Mouse (Mus musculus) forebrain, embryonic 13.5 days (tissue): ENCODE data around the gene Ccdc86. TPM values are rescaled to one million over a fixed set of nuclear protein-coding genes. Genes with fewer than 3 reads are reported as not detected.

ENCODE experiments used
- ATAC-seq: fragments of 200-750 bp; cut with Nextera tagmentation; 2 replicates; pipeline ENCODE4 v1.8.0; 2017
- H3K27ac ChIP-seq: fragments of 300-500 bp; sonication (generic); 2 replicates; pipeline ENCODE4 v1.5.1; 2015; ENCODE audit warnings: inconsistent platforms, mild to moderate bottlenecking, moderate library complexity
- H3K27me3 ChIP-seq: fragments of 300-500 bp; sonication (generic); 2 replicates; pipeline ENCODE4 v1.6.1; 2015; ENCODE audit warnings: mild to moderate bottlenecking, inconsistent platforms
- H3K36me3 ChIP-seq: fragments of 300-500 bp; sonication (generic); 2 replicates; pipeline ENCODE4 v1.6.1; 2015; ENCODE audit warnings: mild to moderate bottlenecking, inconsistent platforms; ENCODE audit not compliant: poor library complexity, severe bottlenecking
- H3K4me1 ChIP-seq: fragments of 300-500 bp; sonication (generic); 2 replicates; pipeline ENCODE4 v1.6.1; 2015; ENCODE audit warnings: inconsistent platforms
- H3K4me2 ChIP-seq: fragments of 300-500 bp; sonication (generic); 2 replicates; pipeline ENCODE4 v1.6.1; 2015; ENCODE audit warnings: inconsistent platforms, mild to moderate bottlenecking, moderate library complexity
- H3K4me3 ChIP-seq: fragments of 300-500 bp; sonication (generic); 2 replicates; pipeline ENCODE4 v1.5.1; 2015; ENCODE audit warnings: mild to moderate bottlenecking, inconsistent platforms
- H3K9ac ChIP-seq: fragments of 300-500 bp; sonication (generic); 2 replicates; pipeline ENCODE4 v1.6.1; 2015; ENCODE audit warnings: mild to moderate bottlenecking, inconsistent platforms
- H3K9me3 ChIP-seq: fragments of 300-500 bp; sonication (generic); replicated peaks from 2 replicates; pipeline ENCODE4 v1.6.1; 2016; ENCODE audit warnings: inconsistent platforms
- WGBS: fragments of 180-500 bp; shearing (Covaris S2); methylation state at CpG from one replicate; pipeline ENCODE4 v1.1.7; 2015; 5-methylcytosine and 5-hydroxymethylcytosine counted together
- polyA plus RNA-seq: library from polyadenylated mRNA; unstranded; fragments of >200 nt; fragmentation: Nextera tagmentation; extraction: Ambion mirVana; gene quantifications from 2 replicates; pipeline ENCODE4 v1.2.1, GENCODE M21; 2015

Ccdc86 gene
- polyA plus RNA-seq, 1 experiment from 2014 or later, result 21.2 TPM

DNA sequence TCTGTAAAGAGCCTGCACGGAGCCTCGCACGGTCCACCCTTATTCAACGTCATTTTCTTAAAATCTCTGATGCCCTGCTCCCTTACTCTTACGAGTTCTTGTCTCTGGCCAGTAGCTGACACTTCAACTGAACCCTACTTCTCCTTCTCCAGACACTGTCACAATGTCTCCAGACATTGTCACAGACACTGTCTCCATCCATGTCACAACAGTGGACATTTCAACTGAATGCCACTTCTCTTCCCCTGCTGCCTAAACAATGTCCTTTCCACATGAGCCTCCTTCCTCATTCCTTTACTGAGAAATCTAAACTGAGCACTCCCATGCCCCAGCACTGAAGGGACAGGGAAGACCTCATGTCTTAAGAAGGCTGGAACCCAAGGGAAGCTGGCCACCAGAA, 1.8 kb downstream of the Ccdc86 start:
- no peak for ATAC-seq
- H3K4me2 ChIP-seq, result peak overlapping the region; percentile 100
- whole genome bisulfite sequencing, result 90% methylated on average over 5 of the region's 5 CpGs
- peak overlapping the region; percentile 79 for H3K4me3 ChIP-seq
- peak overlapping the region; percentile 88 for H3K9ac ChIP-seq
- H3K9me3 ChIP-seq, result no peaks in the 10 kb centered on the region
- H3K27me3 ChIP-seq, result no peaks in the 10 kb centered on the region
- H3K4me1 ChIP-seq, result peaks cover 28% of the 10 kb centered on the region
- H3K36me3 ChIP-seq, result peaks cover 41% of the 10 kb centered on the region
- no peak overlapping the region for H3K27ac ChIP-seq

- Histone ChIP-seq H3K27me3 (no peaks in the 10 kb centered on the region), H3K9me3 (no peaks in the 10 kb centered on the region), H3K4me2 (peak overlapping the region; percentile 100), H3K4me1 (peaks cover 32% of the 10 kb centered on the region), H3K4me3 (0 out of 2 replicates have a peak overlapping the region, but pooled peaks have one; percentile 79), H3K9ac (peak overlapping the region; percentile 88), H3K36me3 (peaks cover 48% of the 10 kb centered on the region), H3K27ac (no peak overlapping the region)
- no peak for ATAC-seq
- WGBS, result 88% methylated on average over 3 of the region's 3 CpGs
These were observed 2.6 kb downstream of the Ccdc86 start for GRCm38 (mm10) chr19:10946506-10946905.

- Histone ChIP-seq H3K36me3 (peaks cover 48% of the 10 kb centered on the region), H3K4me1 (peaks cover 38% of the 10 kb centered on the region), H3K9me3 (no peaks in the 10 kb centered on the region), H3K4me2 (no peak overlapping the region), H3K27ac (no peak overlapping the region), H3K4me3 (no peak overlapping the region), H3K27me3 (no peaks in the 10 kb centered on the region; the same call in 1 of the 2 replicates), H3K9ac (no peak overlapping the region)
- ATAC-seq, result no peak
- WGBS, result 91% methylated on average over 3 of the region's 3 CpGs
These were observed 5.1 kb downstream of the Ccdc86 start for GRCm38 (mm10) chr19:10943955-10944354.

DNA sequence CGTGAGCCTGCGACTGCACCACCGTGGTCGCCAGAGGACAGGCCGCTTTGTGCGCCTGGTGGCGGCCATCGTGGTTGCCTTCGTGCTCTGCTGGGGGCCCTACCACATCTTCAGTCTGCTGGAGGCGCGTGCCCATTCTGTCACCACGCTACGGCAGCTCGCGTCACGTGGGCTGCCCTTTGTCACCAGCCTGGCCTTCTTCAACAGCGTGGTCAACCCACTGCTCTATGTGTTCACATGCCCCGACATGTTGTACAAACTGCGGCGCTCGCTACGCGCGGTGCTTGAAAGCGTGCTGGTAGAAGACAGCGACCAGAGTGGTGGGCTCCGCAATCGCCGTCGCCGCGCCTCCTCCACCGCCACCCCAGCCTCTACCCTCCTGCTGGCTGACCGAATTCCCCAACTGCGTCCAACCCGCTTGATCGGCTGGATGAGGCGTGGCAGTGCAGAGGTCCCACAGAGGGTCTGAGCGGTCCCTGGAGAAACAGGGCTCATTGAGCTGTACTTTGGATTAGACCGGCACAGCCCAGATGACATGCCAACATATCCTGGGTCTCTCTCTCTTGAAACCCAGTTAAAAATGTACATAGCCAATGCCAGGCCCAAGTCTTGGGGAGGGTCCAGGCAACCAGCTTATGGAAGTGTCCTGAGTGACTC, 8.1 kb downstream of the Ccdc86 start:
- Histone ChIP-seq H3K27me3 (no peaks in the 10 kb centered on the region; the same call in 1 of the 2 replicates), H3K9ac (peak overlapping the region; percentile 64), H3K4me1 (peaks cover 14% of the 10 kb centered on the region), H3K4me2 (peak overlapping the region; percentile 69), H3K9me3 (no peaks in the 10 kb centered on the region), H3K27ac (peak overlapping the region; percentile 26; the same call in 1 of the 2 replicates), H3K4me3 (peak overlapping the region; percentile 38), H3K36me3 (peaks cover 41% of the 10 kb centered on the region)
- 3% methylated on average over 40 of the region's 40 CpGs for WGBS
- ATAC-seq, result peak; percentile 88

DNA sequence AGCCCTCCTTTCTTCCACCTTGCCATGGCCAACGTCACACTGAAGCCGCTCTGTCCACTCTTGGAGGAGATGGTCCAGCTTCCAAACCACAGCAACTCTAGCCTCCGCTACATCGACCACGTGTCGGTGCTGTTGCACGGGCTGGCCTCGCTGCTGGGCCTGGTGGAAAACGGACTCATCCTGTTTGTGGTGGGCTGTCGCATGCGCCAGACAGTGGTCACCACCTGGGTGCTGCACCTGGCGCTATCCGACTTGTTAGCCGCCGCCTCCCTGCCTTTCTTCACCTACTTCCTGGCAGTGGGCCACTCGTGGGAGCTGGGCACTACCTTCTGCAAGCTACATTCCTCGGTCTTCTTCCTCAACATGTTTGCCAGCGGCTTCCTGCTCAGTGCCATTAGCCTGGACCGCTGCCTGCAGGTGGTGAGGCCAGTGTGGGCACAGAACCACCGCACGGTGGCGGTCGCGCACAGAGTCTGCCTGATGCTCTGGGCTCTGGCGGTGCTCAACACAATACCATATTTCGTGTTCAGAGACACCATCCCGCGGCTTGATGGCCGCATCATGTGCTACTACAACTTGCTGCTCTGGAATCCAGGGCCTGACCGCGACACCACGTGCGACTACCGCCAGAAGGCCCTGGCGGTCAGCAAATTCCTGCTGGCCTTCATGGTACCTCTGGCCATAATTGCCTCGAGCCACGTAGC, 8.8 kb downstream of the Ccdc86 start:
- ATAC-seq, result peak; percentile 95
- H3K4me1 ChIP-seq, result peaks cover 14% of the 10 kb centered on the region

GRCm38 (mm10) chr19:10938771-10939170, 10.3 kb downstream of the Ccdc86 start:
- Histone ChIP-seq H3K27me3 (no peaks in the 10 kb centered on the region; the same call in 1 of the 2 replicates), H3K36me3 (peaks cover 23% of the 10 kb centered on the region), H3K4me1 (peaks cover 14% of the 10 kb centered on the region), H3K4me2 (no peak overlapping the region), H3K9ac (no peak overlapping the region), H3K9me3 (no peaks in the 10 kb centered on the region), H3K27ac (no peak overlapping the region), H3K4me3 (no peak overlapping the region)
- no peak for ATAC-seq
- WGBS, result 73% methylated on average over 3 of the region's 3 CpGs

More for the DNA sequence above, 8.8 kb downstream of the Ccdc86 start:
- H3K9me3 ChIP-seq, result no peaks in the 10 kb centered on the region
- peaks cover 37% of the 10 kb centered on the region for H3K36me3 ChIP-seq
- peak overlapping the region; percentile 38 for H3K4me3 ChIP-seq
- peak overlapping the region; percentile 69 for H3K4me2 ChIP-seq
- H3K27me3 ChIP-seq, result no peaks in the 10 kb centered on the region; the same call in 1 of the 2 replicates
- 17% methylated on average over 37 of the region's 37 CpGs for WGBS
- peak overlapping the region; percentile 26; the same call in 1 of the 2 replicates for H3K27ac ChIP-seq
- peak overlapping the region; percentile 64 for H3K9ac ChIP-seq

- H3K9me3 ChIP-seq, result no peaks in the 10 kb centered on the region
- 74% methylated on average over 5 of the region's 5 CpGs for WGBS
These were observed 11.9 kb downstream of the Ccdc86 start, which contains the start of gene Ptgdr2 for GRCm38 (mm10) chr19:10937110-10937563. Gene Ptgdr2, plus strand, starts transcription at chr19:10937160.

DNA sequence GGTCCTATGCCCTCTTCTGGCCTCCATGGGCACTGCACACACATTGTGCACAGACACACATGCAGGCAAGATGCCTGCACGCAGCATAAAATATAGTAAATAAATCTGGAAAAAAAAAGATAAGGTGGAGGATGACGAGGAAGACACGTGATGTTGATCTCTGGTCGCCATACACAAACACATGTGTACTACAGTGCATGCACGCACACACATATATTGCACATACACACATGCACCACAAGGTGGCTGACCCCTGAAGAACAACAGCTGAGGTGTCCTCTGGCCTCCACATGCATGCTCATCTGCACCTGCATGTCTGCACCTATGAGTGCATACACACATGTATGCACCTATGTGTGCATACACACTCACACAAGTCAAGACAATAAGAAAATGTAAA, 13.0 kb downstream of the Ccdc86 start:
- Histone ChIP-seq H3K36me3 (no peaks in the 10 kb centered on the region), H3K4me2 (no peak overlapping the region), H3K9ac (no peak overlapping the region), H3K9me3 (no peaks in the 10 kb centered on the region), H3K4me3 (no peak overlapping the region), H3K27me3 (no peaks in the 10 kb centered on the region; the same call in 1 of the 2 replicates), H3K4me1 (peaks cover 6% of the 10 kb centered on the region), H3K27ac (no peak overlapping the region)
- no peak for ATAC-seq
- 91% methylated on average over 5 of the region's 5 CpGs for WGBS

More at GRCm38 (mm10) chr19:10937110-10937563, 11.9 kb downstream of the Ccdc86 start, which contains the start of gene Ptgdr2:
- H3K27ac ChIP-seq, result no peak within 1 kb of the TSS
- no peak within 1 kb of the TSS for H3K4me3 ChIP-seq
- peaks cover 6% of the 10 kb centered on the region; the same call in 1 of the 2 replicates for H3K36me3 ChIP-seq
- H3K4me1 ChIP-seq, result peaks cover 14% of the 10 kb centered on the region
- H3K9ac ChIP-seq, result 0 out of 2 replicates have a peak within 1 kb of the TSS, but pooled peaks have one; percentile 23
- no peak for ATAC-seq
- H3K4me2 ChIP-seq, result no peak within 1 kb of the TSS
- H3K27me3 ChIP-seq, result no peaks in the 10 kb centered on the region; the same call in 1 of the 2 replicates

DNA sequence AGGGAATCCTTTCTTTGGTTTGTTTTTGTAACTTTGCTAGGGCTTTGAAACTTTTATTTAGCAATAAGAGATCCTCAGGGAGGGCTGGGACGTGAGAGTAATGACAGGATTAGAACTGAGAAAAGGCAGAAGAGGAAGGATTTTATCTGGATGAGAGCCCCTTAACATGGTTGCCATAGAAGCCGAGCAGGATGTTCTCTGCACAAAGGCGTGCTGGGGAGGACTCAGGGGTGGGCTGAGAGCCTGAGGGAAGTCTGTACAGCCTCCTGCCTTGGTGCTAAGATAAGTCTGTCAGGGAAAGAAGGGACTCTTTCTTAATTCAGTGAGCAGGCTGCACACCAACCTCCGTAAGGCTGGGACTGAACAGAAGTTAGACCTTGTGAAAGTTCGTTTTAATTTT, 14.0 kb downstream of the Ccdc86 start:
- H3K27ac ChIP-seq, result no peak overlapping the region
- H3K9ac ChIP-seq, result no peak overlapping the region
- no peaks in the 10 kb centered on the region for H3K36me3 ChIP-seq
- H3K9me3 ChIP-seq, result no peaks in the 10 kb centered on the region
- no peaks in the 10 kb centered on the region; the same call in 1 of the 2 replicates for H3K27me3 ChIP-seq
- WGBS, result 21% methylated on average over 5 of the region's 5 CpGs
- no peaks in the 10 kb centered on the region for H3K4me1 ChIP-seq
- H3K4me2 ChIP-seq, result no peak overlapping the region
- no peak overlapping the region for H3K4me3 ChIP-seq
- no peak for ATAC-seq

DNA sequence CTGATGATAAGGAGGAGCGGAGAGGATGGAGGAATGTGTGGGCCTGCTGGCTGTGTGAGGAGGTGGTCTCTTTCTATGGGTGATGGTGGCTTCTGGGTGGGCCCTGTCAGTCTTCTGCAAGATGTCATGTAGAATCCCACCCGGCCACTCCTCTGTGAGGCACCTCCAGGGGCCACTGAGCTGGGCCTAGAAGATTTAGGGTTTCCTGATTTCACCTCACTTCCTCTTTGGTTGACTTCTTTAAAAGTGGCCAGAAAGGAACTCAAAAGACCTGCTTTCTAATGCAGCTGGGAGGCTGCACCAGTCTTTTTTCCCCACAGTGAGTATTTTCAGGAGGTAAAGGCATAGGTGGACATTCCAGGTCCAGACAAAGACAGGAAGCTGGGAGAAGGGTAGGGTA, 18.4 kb downstream of the Ccdc86 start:
- H3K4me1 ChIP-seq, result 0 out of 2 replicates have a peak, but pooled peaks cover 4% of the 10 kb centered on the region

GRCm38 (mm10) chr19:10926666-10927065, 22.4 kb downstream of the Ccdc86 start:
- Histone ChIP-seq H3K9me3 (no peaks in the 10 kb centered on the region), H3K36me3 (no peaks in the 10 kb centered on the region), H3K27me3 (no peaks in the 10 kb centered on the region), H3K9ac (no peak overlapping the region), H3K4me1 (0 out of 2 replicates have a peak, but pooled peaks cover 4% of the 10 kb centered on the region), H3K4me3 (no peak overlapping the region), H3K4me2 (no peak overlapping the region), H3K27ac (no peak overlapping the region)
- ATAC-seq, result no peak
- WGBS, result 26% methylated on average over 4 of the region's 4 CpGs

More for the DNA sequence above, 18.4 kb downstream of the Ccdc86 start:
- ATAC-seq, result no peak
- H3K9me3 ChIP-seq, result no peaks in the 10 kb centered on the region
- no peaks in the 10 kb centered on the region for H3K36me3 ChIP-seq
- H3K27me3 ChIP-seq, result no peaks in the 10 kb centered on the region
- H3K4me2 ChIP-seq, result no peak overlapping the region
- WGBS, result 82% methylated on average over 2 of the region's 2 CpGs
- no peak overlapping the region for H3K9ac ChIP-seq
- no peak overlapping the region for H3K4me3 ChIP-seq
- H3K27ac ChIP-seq, result no peak overlapping the region

- H3K4me3 ChIP-seq, result no peak overlapping the region
- H3K9me3 ChIP-seq, result no peaks in the 10 kb centered on the region
- H3K9ac ChIP-seq, result no peak overlapping the region
- 0 out of 2 replicates have a peak, but pooled peaks cover 4% of the 10 kb centered on the region for H3K4me1 ChIP-seq
- no peak for ATAC-seq
- no peaks in the 10 kb centered on the region for H3K27me3 ChIP-seq
- H3K36me3 ChIP-seq, result no peaks in the 10 kb centered on the region
- no peak overlapping the region for H3K4me2 ChIP-seq
- no peak overlapping the region for H3K27ac ChIP-seq
- 30% methylated on average over 6 of the region's 6 CpGs for WGBS
These were observed 22.9 kb downstream of the Ccdc86 start for GRCm38 (mm10) chr19:10926123-10926621.
